Mouse (Mus musculus) NIH3T3 (cell line): Measurements from ENCODE around the gene Hdac10.

Experiments
- DNase-seq: peaks from one replicate; pipeline ENCODE4 v3.0.0-alpha.2; 2012; ENCODE audit warnings: low read depth

Hdac10 gene

GRCm38 (mm10) chr15:89124312-89124711, 4.2 kb downstream of the Hdac10 start:
- no peak for DNase-seq

- peak; percentile 57 for DNase-seq
These were observed 4.9 kb downstream of the Hdac10 start for GRCm38 (mm10) chr15:89123595-89123994.

GRCm38 (mm10) chr15:89122649-89123366, 5.7 kb downstream of the Hdac10 start, which contains the start of gene Tubgcp6:
Gene Tubgcp6 (minus strand): TSS chr15:89123112.
- DNase-seq, result peak; percentile 99

- DNase-seq, result peak; percentile 40
These were observed 10.5 kb downstream of the Hdac10 start for GRCm38 (mm10) chr15:89118007-89118406.

GRCm38 (mm10) chr15:89110147-89110546, 18.4 kb downstream of the Hdac10 start:
- peak; percentile 87 for DNase-seq

GRCm38 (mm10) chr15:89106976-89107375, 21.5 kb downstream of the Hdac10 start:
- DNase-seq, result no peak

- DNase-seq, result no peak
These were observed 22.4 kb downstream of the Hdac10 start for GRCm38 (mm10) chr15:89106073-89106472.

GRCm38 (mm10) chr15:89104425-89104824, 24.1 kb downstream of the Hdac10 start:
- DNase-seq, result no peak

- DNase-seq, result no peak
These were observed 24.6 kb downstream of the Hdac10 start for GRCm38 (mm10) chr15:89103921-89104320.

- no peak for DNase-seq
These were observed 25.9 kb downstream of the Hdac10 start for GRCm38 (mm10) chr15:89102646-89103045.

- DNase-seq, result no peak
These were observed 27.7 kb downstream of the Hdac10 start for GRCm38 (mm10) chr15:89100823-89101222.

- no peak for DNase-seq
These were observed 29.9 kb downstream of the Hdac10 start for GRCm38 (mm10) chr15:89098616-89099015.

- no peak for DNase-seq
These were observed 31.1 kb downstream of the Hdac10 start for GRCm38 (mm10) chr15:89097450-89097849.

- no peak for DNase-seq
These were observed 36.3 kb downstream of the Hdac10 start for GRCm38 (mm10) chr15:89092181-89092580.

GRCm38 (mm10) chr15:89090662-89091061, 37.8 kb downstream of the Hdac10 start:
- DNase-seq, result peak; percentile 44

- peak; percentile 24 for DNase-seq
These were observed 39.0 kb downstream of the Hdac10 start for GRCm38 (mm10) chr15:89089248-89090051.

GRCm38 (mm10) chr15:89088607-89089247, 39.8 kb downstream of the Hdac10 start, which contains the start of gene Selenoo:
Gene Selenoo (plus strand): TSS chr15:89089084.
- DNase-seq, result peak; percentile 95

- no peak for DNase-seq
These were observed 43.7 kb downstream of the Hdac10 start for GRCm38 (mm10) chr15:89084826-89085225.

GRCm38 (mm10) chr15:89083906-89084305, 44.6 kb downstream of the Hdac10 start:
- DNase-seq, result no peak

- peak; percentile 68 for DNase-seq
These were observed 50.2 kb downstream of the Hdac10 start for GRCm38 (mm10) chr15:89078208-89078836.

GRCm38 (mm10) chr15:89076156-89076731, 52.3 kb downstream of the Hdac10 start:
- DNase-seq, result peak; percentile 46
